Mouse (Mus musculus): Measurements from ENCODE around the gene Pkn2. TPM values are rescaled to one million over a fixed set of nuclear protein-coding genes. Genes with fewer than 3 reads are reported as not detected.
A peak's percentile ranks its signal among the peaks of the same experiment; 100 is the strongest.

Pkn2 gene
- 99.1 and 100 TPM in 2 replicates for total RNA-seq (2017)

DNA sequence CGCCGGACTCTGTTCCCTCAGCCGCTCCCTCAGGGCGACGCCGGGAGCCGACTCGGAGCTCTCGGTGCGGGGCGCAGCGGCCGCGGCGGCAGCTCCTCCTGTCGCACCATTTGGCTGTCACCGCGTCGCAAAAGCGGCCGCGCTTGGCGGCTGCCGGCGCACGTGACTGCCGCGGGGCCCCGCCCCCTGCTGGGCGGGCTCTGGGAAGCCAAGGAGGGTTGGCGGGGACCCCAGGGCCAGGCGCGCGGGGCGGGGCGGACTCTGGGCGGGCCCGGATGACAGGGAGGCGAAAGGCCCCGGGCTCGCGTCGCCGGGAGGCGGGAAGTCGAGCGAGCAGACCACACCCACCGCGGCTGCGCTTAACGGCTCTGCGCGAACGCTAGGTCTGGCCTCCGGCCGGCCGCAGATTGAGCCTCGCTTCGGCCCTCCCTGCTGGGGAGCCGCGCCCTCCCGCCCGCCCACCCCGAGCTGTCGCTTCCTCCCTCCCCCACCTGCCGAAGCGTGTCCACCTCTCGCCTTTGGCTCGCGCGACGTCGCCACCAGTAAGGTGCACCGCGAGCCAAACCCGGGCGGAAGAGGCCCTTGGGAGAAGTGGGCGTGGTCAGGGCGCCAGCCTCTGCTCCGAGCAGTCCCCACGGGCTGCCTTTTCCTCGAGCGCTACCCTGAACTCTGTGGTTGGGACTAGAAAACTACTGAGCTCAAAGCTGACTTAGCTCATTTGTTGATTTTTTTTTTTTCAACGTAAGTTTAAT, at the start of gene Pkn2:
TSS of gene Pkn2 (minus strand) at position 133 of the 752 bp plus-strand sequence.
- ATAC-seq (replicated peaks; ENCODE audit: low read depth, poor library complexity, severe bottlenecking): peak; percentile 81

DNA sequence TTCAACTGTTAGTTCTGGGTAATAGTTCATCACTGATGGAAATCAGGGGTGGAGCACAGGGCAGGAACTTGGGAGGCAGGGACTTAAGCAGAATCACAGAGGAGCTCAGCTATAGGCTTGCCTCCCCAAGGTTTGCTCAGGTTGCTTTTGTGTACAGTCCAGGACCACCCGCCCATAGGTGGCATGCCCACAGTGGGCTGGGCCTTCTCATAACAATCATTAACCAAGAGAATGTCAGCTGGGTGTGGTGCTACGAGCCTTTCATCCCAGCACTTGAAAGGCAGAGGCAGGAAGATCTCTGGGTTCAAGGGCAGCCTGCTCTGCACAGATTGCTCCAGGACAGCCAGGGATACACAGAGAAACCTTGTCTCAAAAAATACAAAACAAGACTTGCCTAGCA, 48.1 kb upstream of the Pkn2 start:
- no peak for ATAC-seq (replicated peaks; ENCODE audit: low read depth, poor library complexity, severe bottlenecking)

DNA sequence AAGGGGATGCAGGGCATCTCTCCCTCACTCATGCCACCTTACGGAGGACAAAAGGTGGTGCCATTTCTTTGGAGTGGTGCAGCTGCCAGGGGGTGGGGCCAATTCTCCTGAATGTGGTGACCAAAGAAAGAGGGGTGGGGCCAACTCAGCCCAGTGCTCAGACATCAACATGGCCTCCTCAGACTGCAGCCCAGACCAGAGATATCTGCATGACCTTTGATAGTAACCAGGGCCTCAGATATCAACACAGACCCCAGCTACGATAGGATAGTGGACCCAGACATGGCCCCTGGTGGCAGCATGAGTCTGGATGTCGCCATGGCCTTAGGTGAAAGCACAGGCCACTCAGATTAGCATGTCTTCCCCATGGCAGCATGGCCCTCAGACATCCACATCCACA, 45.5 kb upstream of the Pkn2 start:
- ATAC-seq (replicated peaks; ENCODE audit: low read depth, poor library complexity, severe bottlenecking): no peak

DNA sequence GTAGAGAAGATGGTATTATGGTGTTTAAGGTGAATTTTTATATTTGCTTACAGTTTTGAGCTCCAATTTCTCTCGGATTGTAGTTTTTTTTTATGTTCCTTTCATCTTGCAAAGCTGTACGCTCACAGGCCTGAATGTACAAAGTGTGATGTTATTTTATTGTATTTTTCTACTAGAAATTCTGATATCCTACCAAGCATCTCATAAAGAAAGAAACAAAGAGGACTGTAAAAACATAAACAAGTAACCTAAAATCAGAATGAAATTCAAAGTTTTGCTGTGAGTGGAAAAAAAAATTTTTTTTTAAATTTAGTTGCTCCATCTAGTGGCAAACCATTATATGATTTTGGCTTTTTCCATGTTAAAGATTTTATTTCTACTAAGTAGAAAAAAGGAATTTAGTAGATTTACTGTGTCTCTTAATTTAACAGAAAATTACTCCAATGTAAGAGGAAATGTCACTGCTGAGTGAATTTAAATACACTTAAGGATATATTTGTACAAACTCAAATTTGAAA, 43.1 kb upstream of the Pkn2 start:
- no peak for ATAC-seq (replicated peaks; ENCODE audit: low read depth, poor library complexity, severe bottlenecking)

DNA sequence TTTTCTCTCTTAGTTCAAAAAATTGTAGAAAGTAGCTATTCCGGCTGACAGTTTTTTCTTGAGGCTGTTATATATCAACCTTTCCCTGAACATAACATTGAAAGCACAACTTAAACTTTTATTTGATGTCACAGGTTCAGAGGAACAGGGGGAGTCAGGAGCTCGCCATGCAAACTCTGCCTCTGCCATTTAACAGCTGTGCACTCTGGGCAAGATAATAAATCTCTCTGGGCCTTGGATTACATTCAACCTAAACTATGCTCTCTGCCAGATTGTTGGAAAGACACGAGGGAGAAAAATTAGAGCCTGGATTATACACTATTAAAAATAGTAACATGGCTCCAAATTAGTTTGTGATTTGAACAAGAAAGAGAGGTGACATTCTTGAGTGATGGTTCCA, 37.3 kb upstream of the Pkn2 start:
- ATAC-seq (replicated peaks; ENCODE audit: low read depth, poor library complexity, severe bottlenecking): no peak

DNA sequence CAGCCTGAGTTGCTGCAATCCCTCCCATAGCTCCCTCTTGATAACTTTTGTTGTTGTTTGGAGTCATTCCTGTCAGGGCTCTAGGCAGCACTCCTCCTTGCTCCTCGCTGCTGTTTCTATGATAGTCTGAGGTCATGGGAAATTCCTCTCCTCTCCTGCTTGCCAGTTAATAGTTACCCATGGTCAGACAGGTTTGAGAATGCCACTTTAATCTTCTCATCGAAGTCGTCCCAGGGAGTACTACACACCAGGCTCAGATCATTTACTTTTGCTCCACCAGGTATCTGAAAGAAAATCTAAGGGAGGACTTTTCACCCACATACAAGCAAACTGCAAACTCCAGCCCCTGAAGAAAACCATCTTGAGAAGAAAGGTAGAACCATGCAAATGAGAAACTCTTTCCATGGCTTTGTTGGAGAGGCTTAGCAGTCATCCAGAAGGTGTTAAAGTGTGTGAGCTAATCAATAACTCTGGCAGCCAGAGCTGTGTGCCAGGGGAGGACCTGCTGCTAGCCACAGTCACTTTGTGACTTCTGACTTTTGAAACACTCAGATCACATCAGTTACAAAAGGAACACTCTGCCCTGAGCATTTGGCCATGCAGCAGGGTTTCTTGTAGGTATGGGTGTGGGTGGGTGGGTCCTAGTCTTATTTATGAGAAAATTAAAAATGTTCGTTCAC, 36.1 kb upstream of the Pkn2 start:
- ATAC-seq (replicated peaks; ENCODE audit: low read depth, poor library complexity, severe bottlenecking): no peak

DNA sequence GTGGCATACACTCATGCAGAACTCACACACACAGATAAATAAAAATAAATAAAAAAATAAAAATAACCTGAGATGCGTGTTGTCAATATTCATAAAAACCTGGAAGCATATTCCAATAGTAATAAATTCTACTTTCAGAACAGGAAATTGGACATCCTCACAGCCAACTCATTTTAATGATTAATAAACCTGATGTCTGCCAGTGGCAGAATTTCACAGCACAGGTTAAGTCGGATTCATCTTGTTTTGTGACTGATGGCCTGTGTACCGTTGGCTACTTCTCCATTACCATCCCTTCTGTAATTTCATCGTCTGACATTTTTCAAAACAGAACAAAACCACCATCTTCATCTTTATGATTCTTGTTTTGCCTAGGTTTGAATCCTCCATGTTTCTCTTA, 35.4 kb upstream of the Pkn2 start:
- no peak for ATAC-seq (replicated peaks; ENCODE audit: low read depth, poor library complexity, severe bottlenecking)

DNA sequence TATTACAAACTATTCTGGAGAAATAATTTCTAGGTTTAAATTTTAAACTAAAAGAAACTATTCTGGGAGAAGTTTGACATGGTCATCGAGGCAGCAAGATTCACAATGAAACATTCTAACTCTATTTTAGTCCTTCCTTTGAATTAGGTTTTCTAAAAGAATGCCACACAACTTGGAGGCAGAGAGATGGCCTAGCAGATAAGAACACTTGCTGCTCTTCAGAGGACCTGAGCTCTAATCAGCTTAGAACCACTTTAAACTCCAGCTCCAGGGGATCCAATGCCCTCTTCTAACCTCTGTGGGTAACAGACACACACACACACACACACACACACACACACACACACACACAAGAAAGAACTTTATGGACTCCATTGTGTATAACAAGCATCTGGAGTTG, 31.5 kb upstream of the Pkn2 start:
- ATAC-seq (replicated peaks; ENCODE audit: low read depth, poor library complexity, severe bottlenecking): no peak

DNA sequence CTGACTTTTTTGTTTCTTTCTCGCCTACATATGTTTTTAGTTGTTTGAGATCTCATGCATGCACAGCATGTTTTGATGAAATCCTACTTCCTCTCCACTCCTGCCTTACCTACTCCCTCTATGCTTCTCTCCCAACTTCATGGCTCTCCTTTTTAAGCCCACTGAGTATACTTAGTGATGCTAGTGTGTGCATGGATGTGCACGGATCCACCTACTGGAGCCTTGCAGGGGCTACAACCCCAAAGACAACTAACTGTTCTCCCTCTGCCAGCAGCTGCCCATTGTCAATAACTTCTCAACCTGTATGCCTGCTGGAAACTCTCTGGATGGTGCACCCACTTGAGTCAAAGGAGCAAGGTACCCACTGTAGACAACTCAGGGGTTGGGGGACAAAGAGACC, 17.9 kb upstream of the Pkn2 start:
- ATAC-seq (replicated peaks; ENCODE audit: low read depth, poor library complexity, severe bottlenecking): peak; percentile 59

DNA sequence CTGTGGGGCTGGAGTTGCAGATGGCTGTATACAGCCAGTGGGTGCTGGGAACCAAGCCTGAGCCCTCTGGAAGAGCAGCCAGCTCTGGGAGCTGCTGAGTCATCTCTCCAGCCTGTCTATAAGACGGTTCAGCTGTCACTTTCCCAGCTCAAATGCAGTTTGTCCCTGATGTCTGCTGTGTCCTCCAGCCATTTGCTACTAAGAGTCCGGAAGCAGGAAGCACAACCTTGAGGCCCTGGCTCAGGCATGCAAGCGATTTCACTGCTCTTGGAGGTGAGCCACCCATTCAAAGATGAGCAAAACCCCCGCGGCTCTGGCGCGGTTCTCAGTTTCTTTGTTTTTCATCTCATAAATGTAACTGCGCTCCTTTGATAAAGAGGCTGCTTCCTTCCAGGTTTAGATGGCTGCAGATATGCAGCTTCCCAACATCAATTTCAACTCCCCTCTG, 17.2 kb upstream of the Pkn2 start:
- ATAC-seq (replicated peaks; ENCODE audit: low read depth, poor library complexity, severe bottlenecking): peak; percentile 83

DNA sequence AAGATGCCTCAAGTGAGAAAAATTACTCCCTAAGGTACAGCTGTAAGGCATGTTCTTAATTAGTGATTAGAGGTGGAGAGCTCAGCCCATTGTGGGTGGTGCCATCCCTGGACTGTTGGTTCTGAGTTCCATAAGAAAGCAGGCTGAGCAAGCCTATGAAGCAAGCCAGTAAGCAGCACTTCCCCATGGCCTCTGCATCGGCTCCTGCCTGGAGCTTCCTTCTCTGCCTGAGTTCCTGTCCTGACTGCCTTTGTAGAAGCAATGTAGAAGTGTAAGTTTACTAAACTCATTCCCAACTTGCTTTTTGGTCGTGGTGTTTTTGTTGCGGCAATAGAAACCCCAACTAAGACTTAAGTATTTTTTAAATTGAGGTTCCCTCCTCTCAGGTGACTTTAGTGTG, 8.6 kb upstream of the Pkn2 start:
- ATAC-seq (replicated peaks; ENCODE audit: low read depth, poor library complexity, severe bottlenecking): no peak

DNA sequence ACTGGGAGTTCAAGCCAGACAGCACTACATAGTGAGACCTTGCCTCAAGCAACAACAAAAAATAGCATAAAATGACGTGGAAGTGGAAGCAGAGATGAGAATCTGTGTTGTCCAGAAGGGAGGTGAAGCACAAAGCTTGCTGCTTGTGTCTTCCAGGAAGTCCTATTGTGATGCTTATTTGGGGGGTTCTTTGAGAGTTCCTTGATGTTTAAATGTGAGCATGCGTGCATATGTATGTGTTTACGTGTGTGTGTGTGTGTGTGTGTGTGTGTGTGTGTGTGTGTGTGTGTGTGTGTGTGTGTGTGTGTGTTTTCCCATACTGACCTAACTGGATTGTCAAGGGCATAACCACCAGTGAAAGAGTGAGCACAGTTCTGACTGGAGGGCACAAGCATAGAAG, 5.2 kb upstream of the Pkn2 start:
- no peak for ATAC-seq (replicated peaks; ENCODE audit: low read depth, poor library complexity, severe bottlenecking)

DNA sequence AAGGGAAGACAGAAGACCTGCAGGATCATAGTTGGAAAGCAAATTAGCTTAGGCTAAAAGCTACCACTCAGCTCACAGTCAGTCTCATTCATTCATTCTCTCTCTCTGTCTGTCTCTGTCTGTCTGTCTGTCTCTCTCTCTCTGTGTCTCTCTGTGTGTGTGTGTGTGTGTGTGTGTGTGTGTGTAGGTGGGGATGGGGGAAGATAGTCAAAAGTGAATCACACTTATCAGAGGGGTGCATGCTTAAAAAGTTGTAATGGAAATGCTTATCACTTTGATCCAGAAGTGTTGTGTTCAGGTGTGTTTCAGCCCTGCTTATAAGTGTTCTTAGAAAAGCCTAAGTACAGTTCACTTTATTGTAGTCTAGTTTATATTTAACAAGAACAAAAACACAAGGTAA, 2.8 kb upstream of the Pkn2 start:
- no peak for ATAC-seq (replicated peaks; ENCODE audit: low read depth, poor library complexity, severe bottlenecking)

DNA sequence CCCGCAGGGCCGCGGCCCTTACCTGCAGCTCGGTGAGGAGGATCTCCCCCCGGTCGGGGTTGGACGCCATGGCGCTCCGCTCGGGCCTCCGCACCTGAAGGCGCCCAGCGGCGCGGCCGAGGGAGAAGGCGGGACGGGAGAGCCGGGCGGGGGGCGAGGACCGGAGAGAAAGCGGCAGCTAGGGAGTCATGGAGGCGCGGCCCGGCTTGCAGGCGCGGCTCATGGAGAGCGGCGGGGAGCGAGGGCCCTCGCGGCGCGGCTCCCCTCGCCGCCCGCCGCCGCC, 274 bp downstream of the Pkn2 start:
- no peak for ATAC-seq (replicated peaks; ENCODE audit: low read depth, poor library complexity, severe bottlenecking)

DNA sequence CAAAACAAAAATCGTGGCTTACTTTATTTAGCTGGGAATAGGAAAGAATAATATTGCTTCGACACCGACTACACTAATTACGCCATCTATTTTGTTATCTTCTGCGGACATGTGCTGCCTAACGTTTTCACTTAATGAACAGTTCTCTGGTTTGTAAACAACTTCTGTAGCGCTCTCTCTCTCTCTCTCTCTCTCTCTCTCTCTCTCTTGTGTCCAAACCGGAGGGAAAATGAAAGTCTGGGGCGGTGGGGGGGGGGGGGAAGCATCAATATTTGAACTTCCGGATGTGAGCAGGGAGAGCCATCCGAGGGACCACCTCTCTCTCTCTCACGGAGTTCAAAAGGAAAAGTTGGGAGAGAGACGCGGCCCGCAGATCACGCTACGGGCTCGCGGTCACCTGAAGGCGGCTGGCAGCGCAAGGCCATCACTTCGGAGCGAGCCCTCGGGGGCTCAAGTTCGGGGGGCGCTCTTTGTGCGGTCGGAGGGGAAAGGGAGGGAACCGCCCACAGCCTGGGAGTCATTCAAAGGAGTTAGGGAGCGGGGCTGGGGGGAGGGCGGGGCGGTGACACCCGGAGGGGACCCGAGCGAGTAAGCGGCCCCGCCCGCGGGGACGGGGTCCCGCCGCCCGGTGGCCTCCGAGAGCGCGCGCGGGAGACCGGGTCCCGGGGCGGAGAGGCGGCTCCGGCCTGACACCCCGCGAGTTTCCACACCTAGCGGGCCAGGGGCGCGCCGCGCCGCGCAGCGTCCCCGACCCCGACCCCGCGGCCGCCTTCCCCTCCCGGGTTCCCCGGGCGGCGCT, 815 bp downstream of the Pkn2 start:
- ATAC-seq (replicated peaks; ENCODE audit: low read depth, poor library complexity, severe bottlenecking): peak; percentile 30

DNA sequence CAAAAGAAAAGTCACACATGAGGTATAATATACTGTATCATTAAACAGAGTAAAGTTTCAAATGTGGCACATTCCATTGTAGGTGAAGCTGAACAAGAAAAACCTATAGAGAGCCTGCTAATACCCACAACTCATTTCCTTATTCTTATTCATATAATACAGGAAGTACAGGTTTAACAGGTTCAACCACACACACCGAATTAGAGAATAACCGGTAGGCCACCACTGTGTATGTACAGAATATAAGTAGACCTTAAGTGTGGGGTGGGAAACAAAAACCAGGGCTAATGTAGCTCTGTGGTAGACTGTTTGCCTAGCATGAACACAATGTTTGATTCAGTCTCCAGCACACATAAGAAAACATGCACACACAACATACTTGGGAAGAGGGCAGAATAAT, 18.6 kb downstream of the Pkn2 start:
- ATAC-seq (replicated peaks; ENCODE audit: low read depth, poor library complexity, severe bottlenecking): peak; percentile 50; the same call in 1 of the 2 replicates

DNA sequence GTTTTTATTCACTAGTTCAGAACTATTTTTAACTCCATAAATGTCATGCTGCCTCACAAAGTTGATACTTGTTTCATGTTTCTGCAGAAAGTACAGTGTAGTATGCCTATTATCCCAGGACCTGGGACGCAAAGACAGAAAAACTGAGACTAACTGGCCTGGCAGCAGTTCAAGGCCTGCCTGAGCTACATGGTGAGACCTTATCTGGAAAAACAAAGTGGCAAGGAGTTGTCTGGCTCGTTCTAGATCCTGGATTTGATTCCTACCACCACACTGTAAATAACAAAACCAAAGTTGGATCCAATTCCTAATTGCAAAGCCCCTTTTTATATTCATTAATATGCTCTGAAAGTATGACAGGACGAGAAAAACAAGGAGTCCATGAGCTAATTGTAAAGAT, 25.0 kb downstream of the Pkn2 start:
- peak; percentile 42; the same call in 1 of the 2 replicates for ATAC-seq (replicated peaks; ENCODE audit: low read depth, poor library complexity, severe bottlenecking)

DNA sequence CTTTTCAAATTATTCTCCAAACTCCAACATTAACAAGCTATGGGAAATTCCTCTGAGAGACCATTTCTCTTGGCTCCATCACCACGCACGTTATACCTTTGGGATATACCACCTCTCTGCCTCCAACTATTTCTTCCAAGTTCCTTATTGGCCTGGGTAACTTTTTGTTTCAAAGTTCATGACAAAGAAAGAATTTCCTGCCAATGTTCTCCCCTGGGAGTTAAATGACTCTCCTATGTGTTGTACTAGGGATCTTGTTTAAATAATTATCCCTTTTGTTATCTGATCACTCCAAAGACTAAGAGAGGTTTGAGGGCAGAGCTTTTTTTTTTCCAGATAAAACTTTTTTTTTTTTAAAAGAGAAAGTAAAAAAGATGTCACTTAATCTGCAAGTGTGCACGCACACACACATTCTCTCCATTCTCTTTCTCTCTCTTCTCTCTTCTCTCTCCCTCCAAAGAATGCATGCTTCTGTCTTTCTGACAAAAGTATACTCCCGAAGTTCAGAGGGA, 25.8 kb downstream of the Pkn2 start:
- 0 out of 2 replicates have a peak, but pooled peaks have one; percentile 22 for ATAC-seq (replicated peaks; ENCODE audit: low read depth, poor library complexity, severe bottlenecking)

DNA sequence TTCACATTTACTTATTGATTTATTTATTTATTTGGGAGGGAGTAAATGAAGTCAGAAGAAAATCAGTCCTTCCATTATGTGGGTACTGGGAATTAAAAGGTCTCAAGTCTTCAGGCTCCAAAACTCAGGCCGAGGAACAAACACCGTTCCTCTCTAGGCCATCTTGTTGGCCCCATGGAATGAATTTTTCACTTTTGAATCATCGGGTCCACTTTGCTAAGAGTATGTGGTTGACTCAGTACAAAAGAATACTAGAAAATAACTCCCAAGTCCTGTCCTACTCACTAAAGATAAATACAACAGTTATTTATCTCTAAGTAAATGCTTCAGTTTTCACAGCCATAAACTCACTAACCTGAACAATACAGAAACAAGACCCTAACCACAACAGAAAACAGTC, 28.9 kb downstream of the Pkn2 start:
- ATAC-seq (replicated peaks; ENCODE audit: low read depth, poor library complexity, severe bottlenecking): no peak

DNA sequence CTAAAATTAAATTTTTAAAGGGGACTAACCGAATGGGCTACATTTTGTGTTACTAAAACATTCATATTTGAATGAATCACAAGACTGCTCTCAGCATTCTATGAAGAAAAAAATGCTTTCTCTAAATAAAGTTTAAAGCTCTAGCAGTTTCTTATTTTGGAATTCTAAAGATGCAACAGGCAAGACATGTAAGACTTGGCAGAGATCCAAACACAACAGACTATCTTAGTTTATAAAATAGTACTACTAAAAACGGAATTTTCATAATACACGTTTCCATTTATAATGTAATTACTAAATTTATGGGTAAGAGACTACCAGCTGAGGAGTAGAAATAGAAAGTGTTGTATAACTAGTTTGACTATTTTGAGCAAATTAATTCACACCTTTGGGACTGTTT, 30.2 kb downstream of the Pkn2 start:
- no peak for ATAC-seq (replicated peaks; ENCODE audit: low read depth, poor library complexity, severe bottlenecking)

DNA sequence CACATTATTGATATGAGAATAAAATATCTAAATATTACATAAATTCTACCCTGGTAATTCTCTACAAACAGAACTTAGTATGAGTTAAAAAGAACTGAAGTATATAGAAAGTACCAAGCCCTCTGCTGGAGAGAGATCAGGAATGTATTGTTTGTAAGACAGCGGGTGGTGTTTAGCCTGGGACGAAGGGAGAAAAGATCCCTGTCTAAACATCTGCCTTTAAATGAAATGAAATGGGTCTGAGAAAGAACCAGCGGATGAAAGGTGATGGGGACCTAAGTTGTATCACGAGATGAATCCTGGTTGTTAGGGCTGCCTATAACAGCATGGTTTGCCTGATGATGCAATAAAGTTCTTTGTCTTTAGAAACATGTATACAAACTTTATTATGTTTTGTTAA, 41.8 kb downstream of the Pkn2 start:
- ATAC-seq (replicated peaks; ENCODE audit: low read depth, poor library complexity, severe bottlenecking): no peak
